Mouse (Mus musculus) A20 (cell line): ENCODE results near the gene Adam30.
A peak's percentile ranks its signal among the peaks of the same experiment; 100 is the strongest.

ENCODE experiments used
- DNase-seq: peaks from one replicate; pipeline ENCODE4 v3.0.0-alpha.2; 2011; ENCODE audit warnings: low read depth, low spot score

The Adam30 gene

GRCm38 (mm10) chr3:98160330-98160729 lies at the start of gene Adam30:
Adam30 (plus strand) TSS chr3:98160630.
- DNase-seq = no peak

GRCm38 (mm10) chr3:98118252-98118651 lies 42.2 kb upstream of the Adam30 start:
- no peak for DNase-seq

GRCm38 (mm10) chr3:98119338-98119737 lies 41.1 kb upstream of the Adam30 start:
- no peak for DNase-seq

- no peak for DNase-seq
Observed at GRCm38 (mm10) chr3:98120884-98121283, 39.5 kb upstream of the Adam30 start.

GRCm38 (mm10) chr3:98127775-98128174 lies 32.7 kb upstream of the Adam30 start:
- peak; percentile 9 for DNase-seq

GRCm38 (mm10) chr3:98128716-98129115 lies 31.7 kb upstream of the Adam30 start:
- no peak for DNase-seq

- DNase-seq = peak; percentile 12
Observed at GRCm38 (mm10) chr3:98132140-98132539, 28.3 kb upstream of the Adam30 start.

- no peak for DNase-seq
Observed at GRCm38 (mm10) chr3:98132636-98133035, 27.8 kb upstream of the Adam30 start.

GRCm38 (mm10) chr3:98141456-98141855 lies 19.0 kb upstream of the Adam30 start:
- DNase-seq = no peak

- no peak for DNase-seq
Observed at GRCm38 (mm10) chr3:98142862-98143261, 17.6 kb upstream of the Adam30 start.

GRCm38 (mm10) chr3:98145204-98145603 lies 15.2 kb upstream of the Adam30 start:
- DNase-seq = no peak

GRCm38 (mm10) chr3:98146471-98147410 lies 13.7 kb upstream of the Adam30 start:
- no peak for DNase-seq

GRCm38 (mm10) chr3:98147706-98148105 lies 12.7 kb upstream of the Adam30 start:
- DNase-seq = no peak

GRCm38 (mm10) chr3:98149881-98150280 lies 10.5 kb upstream of the Adam30 start:
- no peak for DNase-seq

GRCm38 (mm10) chr3:98151016-98151415 lies 9.4 kb upstream of the Adam30 start:
- no peak for DNase-seq

- DNase-seq = no peak
Observed at GRCm38 (mm10) chr3:98153460-98153859, 7.0 kb upstream of the Adam30 start.

- DNase-seq = no peak
Observed at GRCm38 (mm10) chr3:98156158-98156557, 4.3 kb upstream of the Adam30 start.

- DNase-seq = peak; percentile 18
Observed at GRCm38 (mm10) chr3:98157073-98157472, 3.4 kb upstream of the Adam30 start.

- peak; percentile 32 for DNase-seq
Observed at GRCm38 (mm10) chr3:98157585-98157984, 2.8 kb upstream of the Adam30 start.

- no peak for DNase-seq
Observed at GRCm38 (mm10) chr3:98158646-98159045, 1.8 kb upstream of the Adam30 start.

- no peak for DNase-seq
Observed at GRCm38 (mm10) chr3:98159289-98159688, 1.1 kb upstream of the Adam30 start.

GRCm38 (mm10) chr3:98178340-98178739 lies 17.9 kb downstream of the Adam30 start:
- DNase-seq = no peak

- DNase-seq = peak; percentile 58
Observed at GRCm38 (mm10) chr3:98180805-98181204, 20.4 kb downstream of the Adam30 start.
